Mouse (Mus musculus) embryonic facial prominence, embryonic 11.5 days (tissue): ENCODE results near the gene Tal1. TPM values are rescaled to one million over a fixed set of nuclear protein-coding genes. Genes with fewer than 3 reads are reported as not detected.
A peak's percentile ranks its signal among the peaks of the same experiment; 100 is the strongest.

Source experiments
- ATAC-seq: fragments of 200-750 bp; cut with Nextera tagmentation; replicated peaks from 2 replicates; pipeline ENCODE4 v1.8.0; 2017; ENCODE audit warnings: low read depth; ENCODE audit not compliant: insufficient number of reproducible peaks, low FRiP score, low TSS enrichment
- DNase-seq: peaks from one replicate; pipeline ENCODE4 v3.0.0-alpha.2; 2015; ENCODE audit warnings: low spot score
- H3K27ac ChIP-seq: fragments of 300-500 bp; sonication (generic); replicated peaks from 2 replicates; pipeline ENCODE4 v1.5.1; 2014; ENCODE audit warnings: mild to moderate bottlenecking, low read depth, low read length, control low read depth
- H3K27me3 ChIP-seq: fragments of 300-500 bp; sonication (generic); 2 replicates; pipeline ENCODE4 v1.6.1; 2014; ENCODE audit warnings: mild to moderate bottlenecking, low read length, moderate library complexity, mixed read lengths; ENCODE audit not compliant: control insufficient read depth, insufficient read depth
- H3K36me3 ChIP-seq: fragments of 300-500 bp; sonication (generic); replicated peaks from 2 replicates; pipeline ENCODE4 v1.6.1; 2014; ENCODE audit warnings: low read depth, mild to moderate bottlenecking, low read length, moderate library complexity, mixed read lengths; ENCODE audit not compliant: control insufficient read depth, insufficient read depth
- H3K4me1 ChIP-seq: fragments of 300-500 bp; sonication (generic); 2 replicates; pipeline ENCODE4 v1.6.1; 2014; ENCODE audit warnings: low read length, mixed read lengths; ENCODE audit not compliant: control insufficient read depth, insufficient read depth
- H3K4me2 ChIP-seq: fragments of 300-500 bp; sonication (generic); 2 replicates; pipeline ENCODE4 v1.6.1; 2014; ENCODE audit warnings: low read depth, mild to moderate bottlenecking, control low read depth, low read length, moderate library complexity
- H3K4me3 ChIP-seq: fragments of 300-500 bp; sonication (generic); 2 replicates; pipeline ENCODE4 v1.5.1; 2014; ENCODE audit warnings: low read depth, low read length, control low read depth
- H3K9ac ChIP-seq: fragments of 300-500 bp; sonication (generic); replicated peaks from 2 replicates; pipeline ENCODE4 v1.6.1; 2014; ENCODE audit warnings: mild to moderate bottlenecking, control low read depth, low read length
- H3K9me3 ChIP-seq: fragments of 300-500 bp; sonication (generic); replicated peaks from 2 replicates; pipeline ENCODE4 v1.6.1; 2016; ENCODE audit warnings: mild to moderate bottlenecking, low read length, inconsistent platforms, mixed read lengths; ENCODE audit not compliant: control insufficient read depth
- WGBS: fragments of 180-500 bp; shearing (Covaris S2); extraction: QIAGEN DNeasy Blood & Tissue Kit; methylation state at CpG from one replicate; pipeline ENCODE4 v1.1.7; 2014; 5-methylcytosine and 5-hydroxymethylcytosine counted together
- polyA plus RNA-seq: library from polyadenylated mRNA; unstranded; fragments of >200 nt; fragmentation: Nextera tagmentation; extraction: Ambion mirVana; gene quantifications from 2 replicates; pipeline ENCODE4 v1.2.1, GENCODE M21; 2014

Gene Tal1
- 4.8 and 5.3 TPM in 2 replicates for polyA plus RNA-seq

- Histone ChIP-seq H3K27ac (0 out of 2 replicates have a peak within 1 kb of the TSS, but pooled peaks have one; percentile 9), H3K4me2 (peak within 1 kb of the TSS; percentile 50), H3K9me3 (no peaks in the 10 kb centered on the region), H3K9ac (peak within 1 kb of the TSS; percentile 50), H3K4me1 (peaks cover 4% of the 10 kb centered on the region), H3K4me3 (peak within 1 kb of the TSS; percentile 29), H3K27me3 (peaks cover 76% of the 10 kb centered on the region), H3K36me3 (no peaks in the 10 kb centered on the region)
- under 1% methylated on average over 53 of the region's 60 CpGs for WGBS
- DNase-seq (peak; percentile 41), ATAC-seq (0 out of 2 replicates have a peak, but pooled peaks have one; percentile 10)
Measured at GRCm38 (mm10) chr4:115056371-115056920, at the start of gene Tal1. TSS of gene Tal1 (plus strand) at chr4:115056426.

- Histone ChIP-seq H3K4me3 (no peak overlapping the region), H3K27me3 (no peaks in the 10 kb centered on the region), H3K4me2 (no peak overlapping the region), H3K27ac (no peak overlapping the region), H3K36me3 (peaks cover 3% of the 10 kb centered on the region; the same call in 1 of the 2 replicates), H3K9ac (no peak overlapping the region), H3K4me1 (no peaks in the 10 kb centered on the region), H3K9me3 (no peaks in the 10 kb centered on the region)
- ATAC-seq (no peak), DNase-seq (no peak)
- whole genome bisulfite sequencing = 88% methylated on average over 3 of the region's 3 CpGs
Measured at GRCm38 (mm10) chr4:115014276-115014675, 42.0 kb upstream of the Tal1 start.

- Histone ChIP-seq H3K4me2 (no peak overlapping the region), H3K9ac (no peak overlapping the region), H3K27me3 (no peaks in the 10 kb centered on the region), H3K4me1 (no peaks in the 10 kb centered on the region), H3K36me3 (no peaks in the 10 kb centered on the region), H3K4me3 (no peak overlapping the region), H3K27ac (no peak overlapping the region), H3K9me3 (no peaks in the 10 kb centered on the region)
- DNase-seq = no peak
- 96% methylated on average over 3 of the region's 3 CpGs for WGBS
- no peak for ATAC-seq
Measured at GRCm38 (mm10) chr4:115019997-115020396, 36.2 kb upstream of the Tal1 start.

GRCm38 (mm10) chr4:115035043-115035442 is 21.2 kb upstream of the Tal1 start:
- Histone ChIP-seq H3K4me2 (no peak overlapping the region), H3K9ac (no peak overlapping the region), H3K27me3 (no peaks in the 10 kb centered on the region), H3K27ac (no peak overlapping the region), H3K9me3 (no peaks in the 10 kb centered on the region), H3K4me3 (no peak overlapping the region), H3K4me1 (no peaks in the 10 kb centered on the region), H3K36me3 (no peaks in the 10 kb centered on the region; the same call in none of the 2 replicates)
- no peak for ATAC-seq
- no peak for DNase-seq
- 82% methylated on average over 6 of the region's 6 CpGs for whole genome bisulfite sequencing

GRCm38 (mm10) chr4:115038242-115038641 is 18.0 kb upstream of the Tal1 start:
- Histone ChIP-seq H3K36me3 (no peaks in the 10 kb centered on the region; the same call in 1 of the 2 replicates), H3K9me3 (no peaks in the 10 kb centered on the region), H3K27me3 (no peaks in the 10 kb centered on the region), H3K4me2 (no peak overlapping the region), H3K4me1 (no peaks in the 10 kb centered on the region), H3K9ac (no peak overlapping the region), H3K27ac (no peak overlapping the region), H3K4me3 (no peak overlapping the region)
- no peak for ATAC-seq
- DNase-seq = peak; percentile 67
- WGBS = 37% methylated on average over 4 of the region's 4 CpGs

- Histone ChIP-seq H3K9ac (no peak overlapping the region), H3K36me3 (no peaks in the 10 kb centered on the region), H3K4me2 (no peak overlapping the region), H3K4me3 (no peak overlapping the region), H3K27ac (no peak overlapping the region), H3K27me3 (0 out of 2 replicates have a peak, but pooled peaks cover 3% of the 10 kb centered on the region), H3K4me1 (no peaks in the 10 kb centered on the region), H3K9me3 (no peaks in the 10 kb centered on the region)
- ATAC-seq (no peak), DNase-seq (no peak)
- 86% methylated on average over 3 of the region's 3 CpGs for WGBS
Measured at GRCm38 (mm10) chr4:115045621-115046020, 10.6 kb upstream of the Tal1 start.

- Histone ChIP-seq H3K4me2 (no peak overlapping the region), H3K4me1 (no peaks in the 10 kb centered on the region; the same call in 1 of the 2 replicates), H3K36me3 (no peaks in the 10 kb centered on the region), H3K9me3 (no peaks in the 10 kb centered on the region), H3K27ac (no peak overlapping the region), H3K4me3 (no peak overlapping the region), H3K27me3 (peaks cover 14% of the 10 kb centered on the region), H3K9ac (no peak overlapping the region)
- ATAC-seq (no peak), DNase-seq (peak; percentile 63)
- WGBS = 4% methylated on average over 5 of the region's 5 CpGs
Measured at GRCm38 (mm10) chr4:115047750-115048149, 8.5 kb upstream of the Tal1 start.

DNA sequence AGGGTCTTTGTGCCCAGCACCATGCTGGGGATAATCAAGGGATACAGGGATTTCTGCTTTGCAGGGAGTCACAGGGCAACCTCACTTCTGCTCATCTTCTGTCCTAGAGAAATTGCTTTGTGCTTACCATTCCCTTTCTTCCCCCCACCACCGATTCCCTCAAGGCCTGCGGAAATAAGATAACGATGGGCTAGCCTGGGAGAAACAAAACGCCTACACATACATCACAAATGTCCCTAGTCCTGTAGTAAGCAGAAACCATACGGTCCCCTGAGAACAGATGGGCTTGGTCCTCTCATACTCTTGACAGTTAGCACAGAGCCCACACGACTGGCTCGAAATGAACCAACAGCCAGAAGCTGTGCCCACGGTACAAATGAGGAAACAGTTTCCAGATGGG is 8.0 kb upstream of the Tal1 start:
- WGBS = 56% methylated on average over 8 of the region's 8 CpGs
- Histone ChIP-seq H3K27me3 (peaks cover 16% of the 10 kb centered on the region), H3K36me3 (no peaks in the 10 kb centered on the region), H3K27ac (no peak overlapping the region), H3K9me3 (no peaks in the 10 kb centered on the region), H3K9ac (no peak overlapping the region), H3K4me3 (no peak overlapping the region), H3K4me1 (no peaks in the 10 kb centered on the region; the same call in 1 of the 2 replicates), H3K4me2 (no peak overlapping the region)
- DNase-seq = no peak
- ATAC-seq = no peak
